Mouse (Mus musculus) CH12.LX (cell line): ENCODE data around the gene Kpnb1. TPM values are rescaled to one million over a fixed set of nuclear protein-coding genes. Genes with fewer than 3 reads are reported as not detected.

ENCODE experiments used
- DNase-seq: peaks from one replicate; pipeline ENCODE4 v3.0.0-alpha.2; 2013; ENCODE audit errors: extremely low read depth
- H3K27ac ChIP-seq: 2 replicates; pipeline ENCODE4 v1.5.1; 2012; ENCODE audit warnings: low read depth, mild to moderate bottlenecking, control low read depth, moderate library complexity; ENCODE audit not compliant: insufficient read depth
- H3K27me3 ChIP-seq: replicated peaks from 2 replicates; pipeline ENCODE3; 2012; ENCODE audit warnings: inconsistent platforms
- H3K36me3 ChIP-seq, 2 experiments: replicated peaks in 1 of 2; 2 replicates each; pipeline versions ENCODE3 to v1.6.1; 2012; ENCODE audit warnings: inconsistent platforms in 1 of 2, low read length in 1 of 2, mild to moderate bottlenecking in 1 of 2, mixed read lengths in 1 of 2, moderate library complexity in 1 of 2; ENCODE audit not compliant: control insufficient read depth in 1 of 2, insufficient read depth in 1 of 2
- H3K4me1 ChIP-seq, 2 experiments: 2 replicates each; pipeline ENCODE4 v1.6.1; 2012; ENCODE audit warnings: inconsistent platforms in 1 of 2, moderate library complexity in 1 of 2; ENCODE audit not compliant: insufficient read depth in 2 of 2, control insufficient read depth in 1 of 2
- H3K4me2 ChIP-seq: 2 replicates; pipeline ENCODE4 v1.6.1; 2012; ENCODE audit warnings: low read depth, mild to moderate bottlenecking, control low read depth; ENCODE audit not compliant: poor library complexity, insufficient read depth, severe bottlenecking
- H3K4me3 ChIP-seq, 3 experiments: fragments of 150-350 bp in 1 of 3; sonication (generic) in 1 of 3; replicated peaks in 1 of 3; 2 replicates each; pipeline versions ENCODE3 to v1.5.1; 2011 to 2012; ENCODE audit warnings: low read depth in 2 of 3, low read length in 2 of 3, mild to moderate bottlenecking in 2 of 3, moderate library complexity in 2 of 3, control low read depth in 1 of 3, improper control_type of control experiment in 1 of 3, inconsistent platforms in 1 of 3, mixed read lengths in 1 of 3; ENCODE audit not compliant: poor library complexity in 1 of 3
- H3K79me2 ChIP-seq: replicated peaks from 2 replicates; pipeline ENCODE4 v1.6.1; 2012; ENCODE audit warnings: mild to moderate bottlenecking, moderate library complexity; ENCODE audit not compliant: control insufficient read depth, poor library complexity, insufficient read depth, severe bottlenecking; ENCODE audit errors: extremely low read depth
- H3K9ac ChIP-seq: 2 replicates; pipeline ENCODE4 v1.6.1; 2012; ENCODE audit warnings: low read depth, mild to moderate bottlenecking, control low read depth, moderate library complexity; ENCODE audit not compliant: insufficient read depth
- H3K9me3 ChIP-seq: replicated peaks from 2 replicates; pipeline ENCODE3; 2012; ENCODE audit warnings: low read length, inconsistent platforms, mixed read lengths
- BHLHE40 ChIP-seq: IDR thresholded peaks from 2 replicates; pipeline ENCODE4 v1.6.1; 2011; ENCODE audit warnings: mild to moderate bottlenecking, low read depth, low read length, improper control_type of control experiment
- CTCF ChIP-seq, 2 experiments: IDR thresholded peaks in 1 of 2; conservative IDR thresholded peaks in 1 of 2; 2 replicates each; pipeline ENCODE4 v1.5.1; 2011 to 2012; ENCODE audit warnings: low read depth in 2 of 2, low read length in 2 of 2, improper control_type of control experiment in 1 of 2, inconsistent platforms in 1 of 2, mild to moderate bottlenecking in 1 of 2, moderate library complexity in 1 of 2
- EP300 ChIP-seq: IDR thresholded peaks from 2 replicates; pipeline ENCODE4 v1.6.1; 2011; ENCODE audit warnings: low read length, improper control_type of control experiment
- ETS1 ChIP-seq: conservative IDR thresholded peaks from 2 replicates; pipeline ENCODE4 v1.6.1; 2012; ENCODE audit warnings: low read depth, mild to moderate bottlenecking, inconsistent platforms, low read length, improper control_type of control experiment, moderate library complexity
- HCFC1 ChIP-seq: IDR thresholded peaks from 2 replicates; pipeline ENCODE4 v1.6.1; 2012; ENCODE audit warnings: low read depth, mild to moderate bottlenecking, inconsistent platforms, low read length, improper control_type of control experiment
- IRF4 ChIP-seq: IDR thresholded peaks from 2 replicates; pipeline ENCODE4 v1.6.1; 2014; ENCODE audit warnings: low read depth, mild to moderate bottlenecking, inconsistent platforms, low read length, improper control_type of control experiment
- MXI1 ChIP-seq: IDR thresholded peaks from 2 replicates; pipeline ENCODE4 v1.6.1; 2011; ENCODE audit warnings: mild to moderate bottlenecking, low read depth, low read length, improper control_type of control experiment
- MYC ChIP-seq: IDR thresholded peaks from 2 replicates; pipeline ENCODE4 v1.6.1; 2011; ENCODE audit warnings: low read depth, mild to moderate bottlenecking, improper control_type of control experiment, low read length
- NELFE ChIP-seq: IDR thresholded peaks from 2 replicates; pipeline ENCODE4 v1.6.1; 2011; ENCODE audit warnings: low read depth, low read length, improper control_type of control experiment
- PAX5 ChIP-seq: IDR thresholded peaks from 2 replicates; pipeline ENCODE4 v1.6.1; 2012; ENCODE audit warnings: low read length, inconsistent platforms, mixed read lengths
- RAD21 ChIP-seq: IDR thresholded peaks from 2 replicates; pipeline ENCODE4 v1.6.1; 2011; ENCODE audit warnings: low read depth, mild to moderate bottlenecking, low read length, improper control_type of control experiment, moderate library complexity
- SMC3 ChIP-seq: IDR thresholded peaks from 2 replicates; pipeline ENCODE4 v1.6.1; 2011; ENCODE audit warnings: low read depth, low read length, improper control_type of control experiment
- TBP ChIP-seq: conservative IDR thresholded peaks from 2 replicates; pipeline ENCODE4 v1.6.1; 2011; ENCODE audit warnings: low read depth, low read length, improper control_type of control experiment
- USF2 ChIP-seq: conservative IDR thresholded peaks from 2 replicates; pipeline ENCODE4 v1.6.1; 2011; ENCODE audit warnings: low read depth, low read length, improper control_type of control experiment
- ZC3H11A ChIP-seq: IDR thresholded peaks from 2 replicates; pipeline ENCODE4 v1.6.1; 2012; ENCODE audit warnings: low read depth, mild to moderate bottlenecking, inconsistent platforms, low read length, improper control_type of control experiment
- dilution Hi-C: fragments of 300-500 bp; cut with MboI; formaldehyde crosslinking; loops from 2 replicates; pipeline ENCODE4 v1.14.3; 2020; ENCODE audit warnings: low sequenced_read_pairs; ENCODE audit not compliant: extremely low pct_unique_long_range_greater_than_20kb, extremely low pct_ligation_motif_present
- in situ Hi-C: fragments of 300-500 bp; cut with MboI; formaldehyde crosslinking; loops from 3 replicates; pipeline ENCODE4 v1.14.3; 2019; ENCODE audit warnings: low sequenced_read_pairs, low pct_ligation_motif_present, low pct_unique_long_range_greater_than_20kb, mixed read lengths
- polyA plus RNA-seq: library from polyadenylated mRNA; unstranded; fragments of >175 nt; gene quantifications from 2 replicates; pipeline ENCODE4 v1.2.1, GENCODE M21; 2012; ENCODE audit warnings: low read depth; ENCODE audit not compliant: insufficient read length
- total RNA-seq, 2 experiments: library from RNA; depleted of rRNA; stranded (reverse); fragments of 300-350 nt in 1 of 2; fragments of >200 nt in 1 of 2; gene quantifications; 2 replicates each; pipeline ENCODE4 v1.2.3; 2012 to 2014

Gene Kpnb1
- total and polyA plus RNA-seq, 3 experiments: 194 to 411 (median 234) TPM

DNA sequence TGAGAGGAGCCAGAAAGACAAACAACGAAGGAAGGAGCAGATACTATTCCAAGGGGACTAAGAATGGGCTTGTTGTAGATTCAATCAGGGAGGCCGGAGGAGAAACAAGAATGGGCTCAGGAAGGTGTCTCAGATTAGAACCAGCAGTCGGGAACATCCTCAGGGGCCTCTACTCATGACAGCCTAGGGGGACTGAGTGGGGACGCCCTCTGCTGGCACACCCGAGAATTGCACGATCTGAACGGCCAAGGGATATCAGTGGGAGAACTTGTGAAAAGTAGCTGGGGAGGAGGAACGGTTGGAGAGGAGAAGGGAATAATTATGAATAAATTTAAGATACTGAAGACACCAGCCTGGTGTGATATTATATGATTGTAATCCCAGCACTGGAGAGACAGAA, 41.0 kb downstream of the Kpnb1 start:
- H3K79me2 ChIP-seq: no peaks in the 10 kb centered on the region
- dilution Hi-C loops (no loop called here), in situ Hi-C loops (loop anchor here (5.0 to 10.0 kb wide), 2 partner anchors 34 to 52 kb away; no protein-coding TSS in a partner anchor)
- H3K9me3 ChIP-seq: no peaks in the 10 kb centered on the region
- peak; percentile 84 for DNase-seq
- peaks cover 0 to 5% of the 10 kb centered on the region in 2 experiments for H3K36me3 ChIP-seq
- TF ChIP-seq BHLHE40 (no peak), IRF4 (peak; percentile 49; the same call in 1 of the 2 replicates), TBP (no peak), HCFC1 (no peak), PAX5 (no peak), ZC3H11A (peak; percentile 92), SMC3 (peak; percentile 100), RAD21 (peak; percentile 93), CTCF (conservative IDR thresholded peaks at IDR 0.05 in 1 of 2, IDR thresholded peaks at IDR 0.05 in 1 of 2; ENCODE audit: low read depth in 2 of 2, low read length in 2 of 2) (peak; percentile 99), MXI1 (no peak)
- H3K4me3 ChIP-seq: no peak overlapping the region
- peaks cover 33 to 62% of the 10 kb centered on the region in 2 experiments for H3K4me1 ChIP-seq
- no peak overlapping the region for H3K9ac ChIP-seq
- peaks cover 23% of the 10 kb centered on the region for H3K27me3 ChIP-seq
- H3K27ac ChIP-seq: no peak overlapping the region
- 0 out of 2 replicates have a peak overlapping the region, but pooled peaks have one; percentile 3 for H3K4me2 ChIP-seq

- Histone ChIP-seq H3K27ac (no peak overlapping the region), H3K27me3 (peaks cover 21% of the 10 kb centered on the region), H3K4me2 (no peak overlapping the region), H3K79me2 (no peaks in the 10 kb centered on the region), H3K9ac (no peak overlapping the region), H3K4me1 (peaks cover 36 to 69% of the 10 kb centered on the region in 2 experiments), H3K36me3 (peaks cover 0 to 5% of the 10 kb centered on the region in 2 experiments), H3K9me3 (no peaks in the 10 kb centered on the region), H3K4me3 (no peak overlapping the region)
- TF ChIP-seq NELFE (no peak), BHLHE40 (no peak), MXI1 (no peak), PAX5 (no peak), MYC (no peak), EP300 (no peak), USF2 (no peak), ETS1 (no peak)
- dilution Hi-C loops (no loop called here), in situ Hi-C loops (loop anchor here (5.0 to 10.0 kb wide), 2 partner anchors 34 to 51 kb away; no protein-coding TSS in a partner anchor)
- no peak for DNase-seq
These were observed 41.7 kb downstream of the Kpnb1 start for GRCm38 (mm10) chr11:97145951-97146350.
